Mouse (Mus musculus) lung, adult 2 months (tissue): Measurements from ENCODE around the gene Zbtb20.

Experiments
- CTCF ChIP-seq: fragments of 200-500 bp; IDR thresholded peaks from 2 replicates; pipeline ENCODE4 v1.5.1; 2011; ENCODE audit warnings: mild to moderate bottlenecking, low read length, control low read depth; ENCODE audit not compliant: insufficient read depth
- POLR2A ChIP-seq: fragments of 200-500 bp; IDR thresholded peaks from 2 replicates; pipeline ENCODE4 v1.6.1; 2011; ENCODE audit warnings: low read depth, mild to moderate bottlenecking, control low read depth, low read length, borderline replicate concordance; ENCODE audit errors: extremely low read depth

- TF ChIP-seq CTCF (no peak), POLR2A (no peak)
These were observed 602.7 kb downstream of the Zbtb20 start for GRCm38 (mm10) chr16:43478352-43478751.
